Mouse (Mus musculus) CH12.LX (cell line): ENCODE measurements around the gene Cdkn2aipnl. TPM values are rescaled to one million over a fixed set of nuclear protein-coding genes. Genes with fewer than 3 reads are reported as not detected.

ENCODE experiments used
- DNase-seq: peaks from one replicate; pipeline ENCODE4 v3.0.0-alpha.2; 2013; ENCODE audit errors: extremely low read depth
- H3K27ac ChIP-seq: 2 replicates; pipeline ENCODE4 v1.5.1; 2012; ENCODE audit warnings: low read depth, mild to moderate bottlenecking, control low read depth, moderate library complexity; ENCODE audit not compliant: insufficient read depth
- H3K27me3 ChIP-seq: replicated peaks from 2 replicates; pipeline ENCODE3; 2012; ENCODE audit warnings: inconsistent platforms
- H3K36me3 ChIP-seq, 2 experiments: replicated peaks in 1 of 2; 2 replicates each; pipeline versions ENCODE3 to v1.6.1; 2012; ENCODE audit warnings: inconsistent platforms in 1 of 2, low read length in 1 of 2, mild to moderate bottlenecking in 1 of 2, mixed read lengths in 1 of 2, moderate library complexity in 1 of 2; ENCODE audit not compliant: control insufficient read depth in 1 of 2, insufficient read depth in 1 of 2
- H3K4me1 ChIP-seq, 2 experiments: 2 replicates each; pipeline ENCODE4 v1.6.1; 2012; ENCODE audit warnings: inconsistent platforms in 1 of 2, moderate library complexity in 1 of 2; ENCODE audit not compliant: insufficient read depth in 2 of 2, control insufficient read depth in 1 of 2
- H3K4me2 ChIP-seq: 2 replicates; pipeline ENCODE4 v1.6.1; 2012; ENCODE audit warnings: low read depth, mild to moderate bottlenecking, control low read depth; ENCODE audit not compliant: poor library complexity, insufficient read depth, severe bottlenecking
- H3K4me3 ChIP-seq, 3 experiments: fragments of 150-350 bp in 1 of 3; sonication (generic) in 1 of 3; replicated peaks in 1 of 3; 2 replicates each; pipeline versions ENCODE3 to v1.5.1; 2011 to 2012; ENCODE audit warnings: low read depth in 2 of 3, low read length in 2 of 3, mild to moderate bottlenecking in 2 of 3, moderate library complexity in 2 of 3, control low read depth in 1 of 3, improper control_type of control experiment in 1 of 3, inconsistent platforms in 1 of 3, mixed read lengths in 1 of 3; ENCODE audit not compliant: poor library complexity in 1 of 3
- H3K79me2 ChIP-seq: replicated peaks from 2 replicates; pipeline ENCODE4 v1.6.1; 2012; ENCODE audit warnings: mild to moderate bottlenecking, moderate library complexity; ENCODE audit not compliant: control insufficient read depth, poor library complexity, insufficient read depth, severe bottlenecking; ENCODE audit errors: extremely low read depth
- H3K9ac ChIP-seq: 2 replicates; pipeline ENCODE4 v1.6.1; 2012; ENCODE audit warnings: low read depth, mild to moderate bottlenecking, control low read depth, moderate library complexity; ENCODE audit not compliant: insufficient read depth
- H3K9me3 ChIP-seq: replicated peaks from 2 replicates; pipeline ENCODE3; 2012; ENCODE audit warnings: low read length, inconsistent platforms, mixed read lengths
- BHLHE40 ChIP-seq: IDR thresholded peaks from 2 replicates; pipeline ENCODE4 v1.6.1; 2011; ENCODE audit warnings: mild to moderate bottlenecking, low read depth, low read length, improper control_type of control experiment
- CHD1 ChIP-seq: IDR thresholded peaks from 2 replicates; pipeline ENCODE4 v1.6.1; 2012; ENCODE audit warnings: low read depth, low read length, improper control_type of control experiment, inconsistent platforms
- E2F4 ChIP-seq: IDR thresholded peaks from 2 replicates; pipeline ENCODE4 v1.6.1; 2011; ENCODE audit warnings: low read depth, low read length, improper control_type of control experiment; ENCODE audit not compliant: insufficient replicate concordance
- EP300 ChIP-seq: IDR thresholded peaks from 2 replicates; pipeline ENCODE4 v1.6.1; 2011; ENCODE audit warnings: low read length, improper control_type of control experiment
- ETS1 ChIP-seq: conservative IDR thresholded peaks from 2 replicates; pipeline ENCODE4 v1.6.1; 2012; ENCODE audit warnings: low read depth, mild to moderate bottlenecking, inconsistent platforms, low read length, improper control_type of control experiment, moderate library complexity
- GABPA ChIP-seq: IDR thresholded peaks from 2 replicates; pipeline ENCODE4 v1.6.1; 2012; ENCODE audit warnings: low read depth, low read length, improper control_type of control experiment, inconsistent platforms; ENCODE audit not compliant: insufficient replicate concordance
- HCFC1 ChIP-seq: IDR thresholded peaks from 2 replicates; pipeline ENCODE4 v1.6.1; 2012; ENCODE audit warnings: low read depth, mild to moderate bottlenecking, inconsistent platforms, low read length, improper control_type of control experiment
- IRF4 ChIP-seq: IDR thresholded peaks from 2 replicates; pipeline ENCODE4 v1.6.1; 2014; ENCODE audit warnings: low read depth, mild to moderate bottlenecking, inconsistent platforms, low read length, improper control_type of control experiment
- JUN ChIP-seq: IDR thresholded peaks from 2 replicates; pipeline ENCODE4 v1.6.1; 2011; ENCODE audit warnings: low read depth, mild to moderate bottlenecking, low read length, improper control_type of control experiment, moderate library complexity; ENCODE audit not compliant: insufficient read depth
- JUND ChIP-seq: conservative IDR thresholded peaks from 2 replicates; pipeline ENCODE4 v1.6.1; 2011; ENCODE audit warnings: low read depth, low read length, improper control_type of control experiment
- KAT2A ChIP-seq: IDR thresholded peaks from 2 replicates; pipeline ENCODE4 v1.6.1; 2012; ENCODE audit warnings: low read length, improper control_type of control experiment, inconsistent platforms; ENCODE audit not compliant: insufficient replicate concordance
- MAFK ChIP-seq: IDR thresholded peaks from 2 replicates; pipeline ENCODE4 v1.6.1; 2011; ENCODE audit warnings: low read length, improper control_type of control experiment; ENCODE audit not compliant: insufficient replicate concordance
- MAX ChIP-seq: IDR thresholded peaks from 2 replicates; pipeline ENCODE4 v1.6.1; 2011; ENCODE audit warnings: low read length, improper control_type of control experiment
- MAZ ChIP-seq: IDR thresholded peaks from 2 replicates; pipeline ENCODE4 v1.6.1; 2012; ENCODE audit warnings: low read depth, mild to moderate bottlenecking, inconsistent platforms, low read length, improper control_type of control experiment, moderate library complexity
- MEF2A ChIP-seq: IDR thresholded peaks from 2 replicates; pipeline ENCODE4 v1.6.1; 2014; ENCODE audit warnings: low read depth, mild to moderate bottlenecking, inconsistent platforms, low read length, improper control_type of control experiment, borderline replicate concordance
- MXI1 ChIP-seq: IDR thresholded peaks from 2 replicates; pipeline ENCODE4 v1.6.1; 2011; ENCODE audit warnings: mild to moderate bottlenecking, low read depth, low read length, improper control_type of control experiment
- MYC ChIP-seq: IDR thresholded peaks from 2 replicates; pipeline ENCODE4 v1.6.1; 2011; ENCODE audit warnings: low read depth, mild to moderate bottlenecking, improper control_type of control experiment, low read length
- NRF1 ChIP-seq: IDR thresholded peaks from 2 replicates; pipeline ENCODE4 v1.6.1; 2014; ENCODE audit warnings: low read depth, mild to moderate bottlenecking, inconsistent platforms, low read length, improper control_type of control experiment, moderate library complexity
- PAX5 ChIP-seq: IDR thresholded peaks from 2 replicates; pipeline ENCODE4 v1.6.1; 2012; ENCODE audit warnings: low read length, inconsistent platforms, mixed read lengths
- POLR2A ChIP-seq: IDR thresholded peaks from 2 replicates; pipeline ENCODE4 v1.6.1; 2011; ENCODE audit warnings: low read depth, mild to moderate bottlenecking, improper control_type of control experiment, low read length
- POLR2AphosphoS2 ChIP-seq: IDR thresholded peaks from 2 replicates; pipeline ENCODE4 v1.6.1; 2011; ENCODE audit warnings: low read depth, low read length, improper control_type of control experiment
- RCOR1 ChIP-seq: conservative IDR thresholded peaks from 2 replicates; pipeline ENCODE4 v1.6.1; 2012; ENCODE audit warnings: low read depth, mild to moderate bottlenecking, inconsistent platforms, low read length, improper control_type of control experiment
- SIN3A ChIP-seq: IDR thresholded peaks from 2 replicates; pipeline ENCODE4 v1.6.1; 2012; ENCODE audit warnings: low read length, improper control_type of control experiment, inconsistent platforms
- SMC3 ChIP-seq: IDR thresholded peaks from 2 replicates; pipeline ENCODE4 v1.6.1; 2011; ENCODE audit warnings: low read depth, low read length, improper control_type of control experiment
- TBP ChIP-seq: conservative IDR thresholded peaks from 2 replicates; pipeline ENCODE4 v1.6.1; 2011; ENCODE audit warnings: low read depth, low read length, improper control_type of control experiment
- TCF12 ChIP-seq: IDR thresholded peaks from 2 replicates; pipeline ENCODE4 v1.6.1; 2014; ENCODE audit warnings: low read depth, mild to moderate bottlenecking, inconsistent platforms, low read length, improper control_type of control experiment
- USF2 ChIP-seq: conservative IDR thresholded peaks from 2 replicates; pipeline ENCODE4 v1.6.1; 2011; ENCODE audit warnings: low read depth, low read length, improper control_type of control experiment
- ZC3H11A ChIP-seq: IDR thresholded peaks from 2 replicates; pipeline ENCODE4 v1.6.1; 2012; ENCODE audit warnings: low read depth, mild to moderate bottlenecking, inconsistent platforms, low read length, improper control_type of control experiment
- ZKSCAN1 ChIP-seq: IDR thresholded peaks from 2 replicates; pipeline ENCODE4 v1.6.1; 2012; ENCODE audit warnings: low read depth, inconsistent platforms, low read length, improper control_type of control experiment, borderline replicate concordance
- ZMIZ1 ChIP-seq: IDR thresholded peaks from 2 replicates; pipeline ENCODE4 v1.6.1; 2012; ENCODE audit warnings: low read depth, mild to moderate bottlenecking, inconsistent platforms, low read length, improper control_type of control experiment
- dilution Hi-C: fragments of 300-500 bp; cut with MboI; formaldehyde crosslinking; loops from 2 replicates; pipeline ENCODE4 v1.14.3; 2020; ENCODE audit warnings: low sequenced_read_pairs; ENCODE audit not compliant: extremely low pct_unique_long_range_greater_than_20kb, extremely low pct_ligation_motif_present
- in situ Hi-C: fragments of 300-500 bp; cut with MboI; formaldehyde crosslinking; loops from 3 replicates; pipeline ENCODE4 v1.14.3; 2019; ENCODE audit warnings: low sequenced_read_pairs, low pct_ligation_motif_present, low pct_unique_long_range_greater_than_20kb, mixed read lengths
- polyA plus RNA-seq: library from polyadenylated mRNA; unstranded; fragments of >175 nt; gene quantifications from 2 replicates; pipeline ENCODE4 v1.2.1, GENCODE M21; 2012; ENCODE audit warnings: low read depth; ENCODE audit not compliant: insufficient read length
- total RNA-seq, 2 experiments: library from RNA; depleted of rRNA; stranded (reverse); fragments of 300-350 nt in 1 of 2; fragments of >200 nt in 1 of 2; gene quantifications; 2 replicates each; pipeline ENCODE4 v1.2.3; 2012 to 2014

The Cdkn2aipnl gene
- total and polyA plus RNA-seq, 3 experiments = 170 to 256 (median 200) TPM

DNA sequence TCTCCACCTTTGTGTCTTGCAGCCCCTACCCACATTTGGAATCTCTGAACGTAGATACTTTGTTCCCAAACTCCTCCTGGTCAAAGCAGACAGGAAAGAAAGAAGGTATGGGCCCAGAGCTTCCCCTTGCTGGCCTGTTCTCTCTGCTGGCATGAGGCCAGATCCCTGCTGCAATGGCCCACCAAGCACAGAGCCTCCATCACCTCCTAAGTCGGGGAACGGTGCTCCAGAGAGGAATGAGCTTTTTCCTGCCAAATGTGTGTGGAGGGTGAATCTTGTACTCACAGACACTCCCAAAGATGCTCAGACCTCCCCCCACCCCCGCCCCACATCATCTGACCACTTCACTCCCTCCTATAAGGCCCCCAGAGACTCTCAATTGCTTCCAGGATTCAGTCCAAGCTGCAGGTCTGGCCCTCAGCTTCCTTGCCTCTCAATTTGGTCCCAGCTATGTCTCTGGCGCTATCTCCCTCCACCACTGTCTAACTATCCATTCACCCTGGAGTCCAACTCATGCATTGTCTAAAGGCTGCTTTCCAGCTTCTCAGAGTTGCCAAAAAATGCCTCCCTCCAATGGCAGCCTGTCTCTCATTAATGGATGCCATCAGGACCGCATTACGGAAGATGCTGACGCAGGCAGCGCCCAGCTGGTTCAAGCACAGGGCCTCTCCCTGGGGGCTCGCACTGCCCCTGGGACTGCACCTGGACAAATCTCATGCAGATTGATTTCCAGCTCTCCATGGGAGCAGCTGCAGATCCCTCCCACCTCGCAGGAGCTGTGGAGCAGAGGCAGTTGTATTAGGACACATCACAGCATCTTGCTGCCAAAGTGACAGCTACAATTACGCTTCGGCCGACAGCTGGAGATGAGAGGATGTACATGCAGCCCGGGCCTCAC, 24.6 kb upstream of the Cdkn2aipnl start:
- Histone ChIP-seq H3K79me2 (no peaks in the 10 kb centered on the region), H3K9me3 (peaks cover 4% of the 10 kb centered on the region), H3K4me2 (peak overlapping the region; percentile 70), H3K4me1 (peaks cover 36 to 61% of the 10 kb centered on the region in 2 experiments), H3K9ac (no peak overlapping the region), H3K36me3 (no peaks in the 10 kb centered on the region), H3K27ac (peak overlapping the region; percentile 41), H3K4me3 (peak overlapping the region in 2 of 3 experiments; percentile 6 to 11), H3K27me3 (peaks cover 49% of the 10 kb centered on the region)
- DNase-seq = peak; percentile 85
- TF ChIP-seq TBP = no peak
- no peak for TF ChIP-seq JUND
- no peak for TF ChIP-seq MAX
- no peak; the same call in 1 of the 2 replicates for TF ChIP-seq HCFC1
- no peak for TF ChIP-seq MXI1
- peak; percentile 99 for TF ChIP-seq TCF12
- peak; percentile 9; the same call in 1 of the 2 replicates for TF ChIP-seq MEF2A
- no peak for TF ChIP-seq CHD1
- TF ChIP-seq ETS1 = peak; percentile 93
- TF ChIP-seq ZC3H11A = no peak
- TF ChIP-seq IRF4 = no peak
- TF ChIP-seq EP300 = peak; percentile 68
- TF ChIP-seq MAZ = no peak
- peak; percentile 67 for TF ChIP-seq BHLHE40
- TF ChIP-seq POLR2A = no peak
- TF ChIP-seq POLR2AphosphoS2 = no peak
- TF ChIP-seq KAT2A = 0 out of 2 replicates have a peak, but pooled peaks have one; percentile 21
- no peak for TF ChIP-seq SMC3
- TF ChIP-seq ZMIZ1 = no peak
- TF ChIP-seq USF2 = no peak
- no peak for TF ChIP-seq GABPA
- TF ChIP-seq SIN3A = peak; percentile 54; the same call in 1 of the 2 replicates
- TF ChIP-seq JUN = no peak
- no peak for TF ChIP-seq NRF1
- TF ChIP-seq E2F4 = no peak
- TF ChIP-seq RCOR1 = no peak
- no peak for TF ChIP-seq ZKSCAN1
- TF ChIP-seq MAFK = peak; percentile 85
- TF ChIP-seq PAX5 = no peak
- no peak for TF ChIP-seq MYC
- dilution Hi-C loops (no loop called here), in situ Hi-C loops (no loop called here)
